Mouse (Mus musculus): Measurements from ENCODE around the gene 4933415F23Rik. TPM values are rescaled to one million over a fixed set of nuclear protein-coding genes. Genes with fewer than 3 reads are reported as not detected.

4933415F23Rik gene
- 14.3 TPM for polyA plus RNA-seq (2014; fragmentation: Illumina TruSeq; extraction: RNeasy Lipid Tissue Mini Kit (QIAGEN cat#74804); ENCODE audit: low read depth, low replicate concordance)

GRCm38 (mm10) chr1:23102021-23102420 lies at the start of gene 4933415F23Rik:
TSS of gene 4933415F23Rik (minus strand) at chr1:23102253.

Data from adipose tissue, adult 10 weeks (tissue).